Mouse (Mus musculus): ENCODE data around the gene Mfsd11. TPM values are rescaled to one million over a fixed set of nuclear protein-coding genes. Genes with fewer than 3 reads are reported as not detected.

Gene Mfsd11
- 22.4 TPM for polyA plus RNA-seq (2015; fragmentation: Illumina TruSeq; extraction: RNeasy Lipid Tissue Mini Kit (QIAGEN cat#74804); ENCODE audit: insufficient read depth, low replicate concordance)

DNA sequence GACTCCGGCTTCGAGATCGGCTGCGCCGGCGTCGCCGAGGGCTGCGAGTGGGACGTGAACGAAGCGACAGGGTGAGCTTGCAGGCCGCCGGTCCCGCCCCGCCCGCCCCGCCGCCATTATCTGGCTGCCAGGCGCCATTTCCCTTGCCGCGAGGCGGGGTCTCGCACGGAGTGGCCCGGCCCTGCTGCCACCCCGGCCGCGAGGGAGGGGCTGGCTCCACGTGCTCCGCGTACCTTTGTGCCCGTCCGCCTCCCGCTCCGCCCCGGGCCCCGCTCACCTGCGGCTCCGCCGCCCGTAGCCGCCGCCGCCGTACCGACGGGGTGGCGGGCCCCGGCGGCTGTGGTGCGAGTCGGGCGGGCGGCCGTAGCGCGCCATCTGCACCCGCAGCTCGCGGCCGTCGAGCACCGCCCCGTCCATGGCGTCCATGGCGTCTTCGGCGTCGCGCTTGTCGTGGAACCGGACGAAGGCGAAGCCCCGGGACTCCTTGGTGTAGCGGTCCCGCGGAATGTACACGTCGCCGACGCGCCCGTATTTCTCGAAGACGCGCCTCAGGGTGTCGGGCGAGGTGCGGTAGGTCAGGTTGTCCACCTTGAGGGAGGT is at the start of gene Mfsd11:
Gene Mfsd11, plus strand, starts transcription at position 150 of the 600 bp plus-strand sequence.

GRCm38 (mm10) chr11:116827534-116828165 is 24.6 kb upstream of the Mfsd11 start, which contains the start of gene Mxra7:
Gene Mxra7 (minus strand): TSS chr11:116828046.

DNA sequence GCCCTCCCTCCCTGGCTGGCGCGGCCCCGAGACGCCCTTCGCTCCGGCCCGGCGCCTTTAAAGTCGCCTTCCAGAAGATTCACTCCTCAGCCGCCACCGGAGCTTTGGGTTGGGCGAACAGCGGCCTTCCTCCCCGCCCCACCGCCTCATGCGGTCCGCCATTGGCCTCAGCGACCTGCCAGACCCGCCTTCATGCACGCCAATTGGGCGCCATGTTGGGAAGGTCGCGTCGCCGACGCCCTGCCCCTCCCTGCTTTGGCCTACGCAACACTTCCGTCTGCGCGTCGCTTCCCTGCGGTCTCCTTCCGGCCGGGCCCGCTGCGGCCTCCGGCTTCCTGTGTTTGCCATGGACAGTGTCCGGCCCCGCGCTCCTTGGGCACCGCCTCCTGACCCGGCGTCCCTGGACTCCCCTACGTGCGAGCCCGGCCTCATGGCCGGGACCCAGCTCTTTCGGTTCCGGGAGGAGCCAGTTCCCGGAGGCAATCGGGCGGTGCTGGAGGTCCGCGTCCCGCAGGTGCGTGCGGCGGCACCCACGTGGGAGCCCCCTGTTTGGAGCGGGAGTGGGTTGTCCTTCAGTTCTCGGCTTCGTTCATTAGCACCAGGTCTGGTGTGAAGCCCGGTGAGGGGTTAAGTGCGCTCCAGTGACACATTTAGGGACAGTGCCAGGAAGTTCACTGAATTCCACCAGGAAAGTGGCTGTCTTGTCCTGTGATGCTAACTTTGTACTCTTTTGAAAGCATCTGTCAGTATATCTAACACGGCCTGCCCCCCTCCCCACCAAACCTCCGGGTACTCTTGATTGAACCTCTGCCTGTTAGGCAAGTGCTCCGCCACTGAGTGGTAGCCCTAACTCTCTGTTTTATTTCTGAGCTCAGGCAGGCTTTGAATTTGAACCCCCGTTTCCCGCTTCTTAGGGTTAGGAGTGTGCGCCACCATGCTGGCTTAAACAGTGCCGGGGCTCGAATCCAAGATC is 8.7 kb upstream of the Mfsd11 start, which contains the start of the genes Mettl23 and Jmjd6:
Gene Mettl23, plus strand, starts transcription at position 18 of the 973 bp plus-strand sequence.
Gene Jmjd6, minus strand, starts transcription at position 189 of the 973 bp plus-strand sequence.

GRCm38 (mm10) chr11:116852891-116853511 is 761 bp downstream of the Mfsd11 start, which contains the start of gene Srsf2:
Gene Srsf2 (minus strand): TSS chr11:116853094.

GRCm38 (mm10) chr11:116918323-116919185 is 66.3 kb downstream of the Mfsd11 start, which contains the start of gene Mgat5b:
Gene Mgat5b (plus strand): TSS chr11:116918863.

Other genes starting within 250 kb of the Mfsd11 start
- gene Rhbdf2, start 225.4 kb upstream of the Mfsd11 start, polyA plus RNA-seq (2015; fragmentation: Illumina TruSeq; extraction: RNeasy Lipid Tissue Mini Kit (QIAGEN cat#74804); ENCODE audit: insufficient read depth, low replicate concordance), result 9.8 TPM
- gene Prcd, start 198.9 kb upstream of the Mfsd11 start, polyA plus RNA-seq (2015; fragmentation: Illumina TruSeq; extraction: RNeasy Lipid Tissue Mini Kit (QIAGEN cat#74804); ENCODE audit: insufficient read depth, low replicate concordance), result not detected
- 3.1 TPM for gene Cygb, start 198.1 kb upstream of the Mfsd11 start, polyA plus RNA-seq (2015; fragmentation: Illumina TruSeq; extraction: RNeasy Lipid Tissue Mini Kit (QIAGEN cat#74804); ENCODE audit: insufficient read depth, low replicate concordance)
- gene St6galnac1, start 76.9 kb upstream of the Mfsd11 start, polyA plus RNA-seq (2015; fragmentation: Illumina TruSeq; extraction: RNeasy Lipid Tissue Mini Kit (QIAGEN cat#74804); ENCODE audit: insufficient read depth, low replicate concordance), result not detected
- gene Mxra7, start 24.4 kb upstream of the Mfsd11 start, polyA plus RNA-seq (2015; fragmentation: Illumina TruSeq; extraction: RNeasy Lipid Tissue Mini Kit (QIAGEN cat#74804); ENCODE audit: insufficient read depth, low replicate concordance), result 11.8 TPM
- 116 TPM for gene Mettl23, start 9.2 kb upstream of the Mfsd11 start, polyA plus RNA-seq (2015; fragmentation: Illumina TruSeq; extraction: RNeasy Lipid Tissue Mini Kit (QIAGEN cat#74804); ENCODE audit: insufficient read depth, low replicate concordance)
- 39.3 TPM for gene Jmjd6, start 9.0 kb upstream of the Mfsd11 start, polyA plus RNA-seq (2015; fragmentation: Illumina TruSeq; extraction: RNeasy Lipid Tissue Mini Kit (QIAGEN cat#74804); ENCODE audit: insufficient read depth, low replicate concordance)
- gene Srsf2, start 654 bp downstream of the Mfsd11 start, polyA plus RNA-seq (2015; fragmentation: Illumina TruSeq; extraction: RNeasy Lipid Tissue Mini Kit (QIAGEN cat#74804); ENCODE audit: insufficient read depth, low replicate concordance), result 528 TPM
- not detected for gene Mgat5b, start 66.4 kb downstream of the Mfsd11 start, polyA plus RNA-seq (2015; fragmentation: Illumina TruSeq; extraction: RNeasy Lipid Tissue Mini Kit (QIAGEN cat#74804); ENCODE audit: insufficient read depth, low replicate concordance)

Data from spleen, adult 10 weeks (tissue).